Mouse (Mus musculus) cerebellum, adult 2 months (tissue): Measurements from ENCODE around the gene Cdc42se1.

ENCODE experiments used
- CTCF ChIP-seq: fragments of 200-500 bp; IDR thresholded peaks from 2 replicates; pipeline ENCODE4 v1.5.1; 2011; ENCODE audit warnings: low read depth, mild to moderate bottlenecking, control low read depth, low read length, moderate library complexity, borderline replicate concordance; ENCODE audit not compliant: insufficient read depth
- POLR2A ChIP-seq: fragments of 200-500 bp; IDR thresholded peaks from 2 replicates; pipeline ENCODE4 v1.6.1; 2011; ENCODE audit warnings: low read length, control low read depth, borderline replicate concordance; ENCODE audit not compliant: insufficient read depth

- TF ChIP-seq POLR2A (peak; percentile 70; the same call in 1 of the 2 replicates), CTCF (no peak)
These were observed 52.9 kb downstream of the Cdc42se1 start, which contains the start of the genes Mindy1 and Prune1 for GRCm38 (mm10) chr3:95281216-95282126.
